Mouse (Mus musculus): ENCODE data around the gene Evpl. TPM values are rescaled to one million over a fixed set of nuclear protein-coding genes. Genes with fewer than 3 reads are reported as not detected.

Gene Evpl
- polyA plus RNA-seq, 1 experiment from 2014 or later: 1.2 TPM

DNA sequence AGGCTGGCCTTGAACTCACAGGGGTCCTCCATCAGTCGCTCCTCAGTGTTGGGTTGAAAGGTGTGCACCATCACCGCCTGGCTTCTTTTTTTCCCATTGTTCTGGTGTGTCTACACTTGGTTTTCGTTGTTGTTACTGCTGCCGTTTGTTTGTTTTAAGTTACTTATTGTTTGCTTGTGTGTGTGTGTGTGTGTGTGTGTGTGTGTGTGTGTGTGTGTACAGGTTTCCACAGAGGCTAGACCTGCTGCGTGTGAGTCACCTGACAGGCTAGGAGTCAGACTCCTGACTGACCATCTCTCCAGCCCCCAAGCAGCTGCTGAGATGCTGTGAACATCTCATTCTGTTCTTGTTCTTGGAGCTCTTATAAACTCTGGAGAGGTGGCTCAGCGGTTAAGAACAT, 25.0 kb downstream of the Evpl start:
- 91% methylated on average over 6 of the region's 6 CpGs for WGBS
- Histone ChIP-seq H3K36me3 (ENCODE audit: control insufficient read depth, insufficient read depth) (no peaks in the 10 kb centered on the region), H3K9ac (ENCODE audit: low read length) (no peak overlapping the region), H3K9me3 (replicated peaks; ENCODE audit: control insufficient read depth, low read length) (no peaks in the 10 kb centered on the region), H3K27me3 (ENCODE audit: control insufficient read depth, insufficient read depth, low read length) (no peaks in the 10 kb centered on the region), H3K4me1 (ENCODE audit: control insufficient read depth, insufficient read depth, low read length) (peaks cover under 1% of the 10 kb centered on the region), H3K4me3 (ENCODE audit: low read length) (no peak overlapping the region), H3K27ac (ENCODE audit: low read length) (no peak overlapping the region), H3K4me2 (ENCODE audit: low read depth, low read length) (no peak overlapping the region)
- ATAC-seq (replicated peaks; ENCODE audit: extremely low read depth, insufficient read depth, low FRiP score): no peak

DNA sequence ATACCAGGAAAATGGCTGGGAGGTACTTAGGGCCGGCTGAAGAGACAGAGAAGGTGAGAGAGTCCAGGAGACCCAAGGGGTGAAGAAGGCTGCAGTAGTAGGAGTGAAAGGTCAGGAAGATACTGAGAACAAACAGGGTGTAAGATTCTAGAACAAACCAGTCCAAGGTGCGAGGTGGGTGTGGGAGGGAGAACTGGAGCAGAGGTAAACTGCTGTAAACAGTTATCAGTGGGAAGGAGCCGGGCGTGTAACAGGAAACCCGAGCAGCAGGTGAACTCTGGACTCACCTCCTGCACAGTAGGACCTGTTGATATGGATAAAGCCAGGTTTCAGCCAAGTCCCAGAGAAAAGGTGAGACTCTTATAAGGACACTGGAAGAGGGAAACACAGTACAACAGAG, 27.2 kb downstream of the Evpl start:
- Histone ChIP-seq H3K36me3 (ENCODE audit: control insufficient read depth, insufficient read depth) (peaks cover 14% of the 10 kb centered on the region), H3K4me1 (ENCODE audit: control insufficient read depth, insufficient read depth, low read length) (no peaks in the 10 kb centered on the region), H3K9me3 (replicated peaks; ENCODE audit: control insufficient read depth, low read length) (no peaks in the 10 kb centered on the region), H3K4me3 (ENCODE audit: low read length) (no peak overlapping the region), H3K4me2 (ENCODE audit: low read depth, low read length) (no peak overlapping the region), H3K27me3 (ENCODE audit: control insufficient read depth, insufficient read depth, low read length) (no peaks in the 10 kb centered on the region), H3K27ac (ENCODE audit: low read length) (no peak overlapping the region), H3K9ac (ENCODE audit: low read length) (no peak overlapping the region)
- 69% methylated on average over 5 of the region's 5 CpGs for WGBS
- no peak for ATAC-seq (replicated peaks; ENCODE audit: extremely low read depth, insufficient read depth, low FRiP score)

DNA sequence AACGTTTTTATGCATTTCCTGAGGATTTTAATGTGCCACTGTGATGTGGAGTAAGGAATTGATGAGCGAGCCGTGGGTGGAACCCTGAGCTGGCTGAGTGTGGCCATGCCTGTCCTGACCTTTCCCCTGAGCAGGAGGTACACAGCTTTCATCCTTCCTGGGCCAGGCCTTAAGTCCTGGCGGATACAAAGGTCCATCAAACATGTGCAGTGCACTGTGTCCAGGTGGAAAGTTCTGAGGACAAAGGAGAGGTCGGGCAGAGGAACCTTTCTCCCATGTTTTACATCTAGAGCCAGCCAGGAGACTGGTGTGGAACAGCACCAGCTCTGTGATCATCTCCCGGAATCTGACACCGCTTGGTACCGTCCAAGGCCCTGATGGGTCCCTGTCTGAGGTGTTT, 28.6 kb downstream of the Evpl start:
- H3K27me3 ChIP-seq (ENCODE audit: control insufficient read depth, insufficient read depth, low read length): no peaks in the 10 kb centered on the region

DNA sequence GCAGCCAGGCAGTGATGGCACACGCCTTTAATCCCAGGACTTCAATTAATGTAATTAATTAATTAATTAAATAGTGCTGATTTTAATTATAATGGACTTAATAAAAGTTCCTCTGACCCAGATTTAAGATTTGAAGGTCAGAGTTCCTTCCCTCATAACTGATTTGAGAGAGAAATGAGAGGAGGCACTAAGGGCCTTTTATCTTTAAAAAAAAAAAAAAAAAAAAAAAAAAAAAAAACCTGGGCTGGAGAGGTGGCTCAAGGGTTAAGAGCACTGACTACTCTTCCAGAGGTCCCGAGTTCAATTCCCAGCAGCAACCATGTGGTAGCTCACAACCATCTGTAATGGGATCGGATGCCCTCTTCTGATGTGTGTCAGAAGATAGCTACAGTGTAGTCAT, 29.2 kb downstream of the Evpl start:
- H3K4me2 ChIP-seq (ENCODE audit: low read depth, low read length): no peak overlapping the region
- no peak overlapping the region for H3K4me3 ChIP-seq (ENCODE audit: low read length)
- H3K27ac ChIP-seq (ENCODE audit: low read length): no peak overlapping the region
- 79% methylated on average over 3 of the region's 3 CpGs for WGBS
- ATAC-seq (replicated peaks; ENCODE audit: extremely low read depth, insufficient read depth, low FRiP score): no peak
- peaks cover 20% of the 10 kb centered on the region for H3K36me3 ChIP-seq (ENCODE audit: control insufficient read depth, insufficient read depth)
- H3K27me3 ChIP-seq (ENCODE audit: control insufficient read depth, insufficient read depth, low read length): no peaks in the 10 kb centered on the region
- H3K4me1 ChIP-seq (ENCODE audit: control insufficient read depth, insufficient read depth, low read length): no peaks in the 10 kb centered on the region
- no peak overlapping the region for H3K9ac ChIP-seq (ENCODE audit: low read length)
- H3K9me3 ChIP-seq (replicated peaks; ENCODE audit: control insufficient read depth, low read length): no peaks in the 10 kb centered on the region

More for the DNA sequence above, 28.6 kb downstream of the Evpl start:
- Histone ChIP-seq H3K27ac (ENCODE audit: low read length) (no peak overlapping the region), H3K36me3 (ENCODE audit: control insufficient read depth, insufficient read depth) (peaks cover 20% of the 10 kb centered on the region), H3K9me3 (replicated peaks; ENCODE audit: control insufficient read depth, low read length) (no peaks in the 10 kb centered on the region), H3K4me1 (ENCODE audit: control insufficient read depth, insufficient read depth, low read length) (no peaks in the 10 kb centered on the region), H3K4me2 (ENCODE audit: low read depth, low read length) (no peak overlapping the region), H3K4me3 (ENCODE audit: low read length) (no peak overlapping the region), H3K9ac (ENCODE audit: low read length) (no peak overlapping the region)
- WGBS: 80% methylated on average over 8 of the region's 8 CpGs
- no peak for ATAC-seq (replicated peaks; ENCODE audit: extremely low read depth, insufficient read depth, low FRiP score)

DNA sequence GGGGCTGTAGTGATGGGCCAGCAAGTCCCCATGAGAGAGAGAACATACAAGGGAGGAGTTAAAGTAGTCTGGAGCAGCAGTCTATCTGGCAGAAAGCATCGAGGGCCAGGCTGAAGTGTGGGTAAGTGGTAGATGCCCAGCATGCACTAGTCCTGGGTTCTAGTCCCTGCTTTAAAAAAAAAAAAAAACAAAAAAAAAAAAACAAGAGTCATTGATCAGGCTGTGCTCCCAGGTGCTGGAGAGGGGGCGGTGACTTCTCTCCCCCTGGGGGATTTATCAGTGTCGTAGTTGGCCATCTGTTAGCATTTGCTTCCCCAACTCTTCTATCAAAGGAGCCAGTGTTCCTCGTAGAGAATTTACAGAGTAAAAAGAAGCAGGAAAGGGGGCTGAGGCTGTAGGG, 31.2 kb downstream of the Evpl start:
- Histone ChIP-seq H3K27me3 (ENCODE audit: control insufficient read depth, insufficient read depth, low read length) (no peaks in the 10 kb centered on the region), H3K27ac (ENCODE audit: low read length) (no peak overlapping the region), H3K9me3 (replicated peaks; ENCODE audit: control insufficient read depth, low read length) (no peaks in the 10 kb centered on the region), H3K4me1 (ENCODE audit: control insufficient read depth, insufficient read depth, low read length) (no peaks in the 10 kb centered on the region), H3K9ac (ENCODE audit: low read length) (no peak overlapping the region), H3K4me3 (ENCODE audit: low read length) (no peak overlapping the region), H3K36me3 (ENCODE audit: control insufficient read depth, insufficient read depth) (peaks cover 20% of the 10 kb centered on the region), H3K4me2 (ENCODE audit: low read depth, low read length) (no peak overlapping the region)
- no peak for ATAC-seq (replicated peaks; ENCODE audit: extremely low read depth, insufficient read depth, low FRiP score)
- WGBS: 76% methylated on average over 4 of the region's 4 CpGs

DNA sequence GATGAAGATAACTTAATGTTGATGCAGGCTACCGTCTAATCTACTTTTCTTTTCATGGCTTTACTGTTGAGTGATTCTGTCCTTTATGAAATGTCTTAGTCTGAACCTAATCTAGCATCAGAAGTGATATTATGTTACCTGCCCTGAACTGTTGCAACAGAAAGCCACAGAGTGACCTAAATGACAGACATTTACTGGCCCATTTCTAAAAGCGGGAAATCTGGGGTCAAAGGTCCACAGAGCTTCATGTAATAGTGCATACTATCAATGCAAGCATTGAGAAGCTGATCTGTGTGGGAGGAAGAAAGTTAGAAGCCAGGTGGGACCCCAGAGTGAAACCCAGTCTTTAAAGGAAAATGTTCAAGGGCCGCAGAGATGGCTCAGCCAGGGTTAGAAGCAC, 34.7 kb downstream of the Evpl start:
- ATAC-seq (replicated peaks; ENCODE audit: extremely low read depth, insufficient read depth, low FRiP score): no peak
- Histone ChIP-seq H3K4me2 (ENCODE audit: low read depth, low read length) (no peak overlapping the region), H3K9me3 (replicated peaks; ENCODE audit: control insufficient read depth, low read length) (no peaks in the 10 kb centered on the region), H3K36me3 (ENCODE audit: control insufficient read depth, insufficient read depth) (peaks cover 20% of the 10 kb centered on the region), H3K4me3 (ENCODE audit: low read length) (no peak overlapping the region), H3K9ac (ENCODE audit: low read length) (no peak overlapping the region), H3K27ac (ENCODE audit: low read length) (no peak overlapping the region), H3K27me3 (ENCODE audit: control insufficient read depth, insufficient read depth, low read length) (no peaks in the 10 kb centered on the region), H3K4me1 (ENCODE audit: control insufficient read depth, insufficient read depth, low read length) (peaks cover 3% of the 10 kb centered on the region)
- WGBS: 87% methylated on average over 3 of the region's 3 CpGs

DNA sequence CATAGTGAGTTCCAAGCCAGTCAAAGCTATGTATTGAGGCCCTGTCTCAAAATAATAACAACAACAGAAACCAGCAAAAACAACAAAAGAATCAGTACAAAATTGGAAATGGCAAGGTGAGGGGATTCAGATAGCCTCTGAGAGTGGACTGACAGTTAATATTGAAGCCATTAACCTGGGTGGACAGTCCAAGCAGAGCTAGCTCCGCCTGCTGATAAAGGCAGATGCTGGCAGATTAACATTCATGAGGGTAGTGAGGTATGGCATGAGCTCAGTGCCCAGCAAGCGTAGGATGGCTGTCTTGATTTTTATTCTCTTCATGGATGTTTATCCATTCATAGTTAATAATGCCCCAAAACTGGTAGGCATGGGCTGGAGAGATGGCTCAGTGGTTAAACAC, 36.7 kb downstream of the Evpl start:
- peaks cover 16% of the 10 kb centered on the region for H3K36me3 ChIP-seq (ENCODE audit: control insufficient read depth, insufficient read depth)
- 92% methylated on average over 2 of the region's 2 CpGs for WGBS
- no peak overlapping the region for H3K4me2 ChIP-seq (ENCODE audit: low read depth, low read length)
- peaks cover 10% of the 10 kb centered on the region for H3K4me1 ChIP-seq (ENCODE audit: control insufficient read depth, insufficient read depth, low read length)
- no peak for ATAC-seq (replicated peaks; ENCODE audit: extremely low read depth, insufficient read depth, low FRiP score)
- no peak overlapping the region for H3K4me3 ChIP-seq (ENCODE audit: low read length)
- no peaks in the 10 kb centered on the region for H3K27me3 ChIP-seq (ENCODE audit: control insufficient read depth, insufficient read depth, low read length)
- no peak overlapping the region for H3K27ac ChIP-seq (ENCODE audit: low read length)
- no peaks in the 10 kb centered on the region for H3K9me3 ChIP-seq (replicated peaks; ENCODE audit: control insufficient read depth, low read length)
- no peak overlapping the region for H3K9ac ChIP-seq (ENCODE audit: low read length)

DNA sequence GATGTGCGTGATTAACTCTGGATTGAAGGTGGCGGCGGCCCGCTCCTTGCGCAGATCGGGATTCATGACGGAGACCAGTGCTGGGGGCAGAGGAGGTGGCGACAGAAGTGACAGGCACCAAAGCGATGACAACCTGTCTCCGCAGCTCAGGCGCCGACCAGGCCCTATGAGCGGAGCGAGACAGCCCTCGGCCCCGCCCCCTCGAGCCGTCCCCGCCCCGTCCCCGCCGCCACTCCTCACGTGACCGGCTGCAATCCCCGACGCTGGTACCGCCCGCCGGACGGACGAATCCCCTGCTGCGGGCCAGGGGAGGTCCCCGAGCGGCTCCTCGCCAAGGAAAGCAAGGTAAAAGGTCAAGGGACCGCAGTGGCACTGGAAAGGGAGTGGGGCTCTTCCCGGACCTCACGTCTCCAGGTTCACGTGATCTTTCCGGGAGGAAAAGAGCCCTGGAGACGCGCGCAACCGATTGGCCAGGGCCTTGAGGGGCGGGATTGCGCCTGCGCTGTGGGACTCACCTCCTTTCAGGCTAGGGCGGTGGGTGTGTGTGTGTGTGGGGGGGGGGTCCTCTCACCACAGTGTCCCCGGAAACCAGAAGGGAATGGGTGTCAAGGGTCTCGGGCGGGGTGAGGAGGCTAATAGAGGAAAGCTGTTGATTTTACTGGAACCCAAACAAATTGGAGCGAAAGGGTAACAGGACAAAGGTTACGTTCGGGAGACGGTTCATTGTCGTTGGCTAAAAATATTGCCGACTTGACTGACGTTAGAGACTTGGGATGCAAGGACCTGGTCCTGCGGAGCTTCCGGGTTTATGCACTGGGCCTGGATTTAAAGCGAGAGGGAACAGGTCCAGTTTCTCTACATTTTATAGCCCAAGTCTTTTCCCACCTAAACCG, 39.0 kb downstream of the Evpl start, which contains the start of the genes Ten1 and Acox1:
Ten1 (plus strand) TSS at position 217 of the 893 bp plus-strand sequence.
Acox1 (minus strand) TSS at position 407 of the 893 bp plus-strand sequence.
- Histone ChIP-seq H3K9ac (ENCODE audit: low read length) (peak within 1 kb of the TSS; percentile 92), H3K27ac (ENCODE audit: low read length) (peak within 1 kb of the TSS; percentile 97), H3K4me2 (ENCODE audit: low read depth, low read length) (peak within 1 kb of the TSS; percentile 78), H3K4me3 (ENCODE audit: low read length) (peak within 1 kb of the TSS; percentile 80), H3K27me3 (ENCODE audit: control insufficient read depth, insufficient read depth, low read length) (no peaks in the 10 kb centered on the region), H3K4me1 (ENCODE audit: control insufficient read depth, insufficient read depth, low read length) (peaks cover 13% of the 10 kb centered on the region), H3K36me3 (ENCODE audit: control insufficient read depth, insufficient read depth) (peaks cover 7% of the 10 kb centered on the region), H3K9me3 (replicated peaks; ENCODE audit: control insufficient read depth, low read length) (no peaks in the 10 kb centered on the region)
- peak; percentile 96 for ATAC-seq (replicated peaks; ENCODE audit: extremely low read depth, insufficient read depth, low FRiP score)
- under 1% methylated on average over 62 of the region's 62 CpGs for WGBS

DNA sequence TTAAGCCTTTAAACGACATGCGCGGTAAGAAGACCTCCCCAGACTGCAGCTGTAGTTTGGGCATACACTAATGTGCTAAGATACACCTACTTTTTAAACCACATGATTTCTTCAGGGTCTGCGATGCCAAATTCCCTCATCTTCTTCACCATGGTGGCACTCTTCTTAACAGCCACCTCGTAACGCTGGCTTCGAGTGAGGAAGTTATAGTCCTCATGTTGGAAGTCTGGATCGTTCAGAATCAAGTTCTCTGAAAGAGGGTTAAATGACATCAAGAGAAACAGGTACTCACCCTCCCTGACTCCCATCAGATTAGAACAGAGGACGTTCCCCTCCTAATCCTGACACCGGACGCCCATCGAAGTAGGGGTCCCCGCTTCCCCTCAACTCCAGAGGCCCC, 39.7 kb downstream of the Evpl start:
- Histone ChIP-seq H3K4me2 (ENCODE audit: low read depth, low read length) (peak overlapping the region; percentile 78), H3K9ac (ENCODE audit: low read length) (peak overlapping the region; percentile 92), H3K4me1 (ENCODE audit: control insufficient read depth, insufficient read depth, low read length) (peaks cover 13% of the 10 kb centered on the region), H3K36me3 (ENCODE audit: control insufficient read depth, insufficient read depth) (peaks cover 7% of the 10 kb centered on the region), H3K9me3 (replicated peaks; ENCODE audit: control insufficient read depth, low read length) (no peaks in the 10 kb centered on the region), H3K27me3 (ENCODE audit: control insufficient read depth, insufficient read depth, low read length) (no peaks in the 10 kb centered on the region), H3K4me3 (ENCODE audit: low read length) (peak overlapping the region; percentile 80), H3K27ac (ENCODE audit: low read length) (peak overlapping the region; percentile 86)
- no peak for ATAC-seq (replicated peaks; ENCODE audit: extremely low read depth, insufficient read depth, low FRiP score)
- WGBS: 17% methylated on average over 13 of the region's 13 CpGs
